Mouse (Mus musculus): Measurements from ENCODE around the gene Ptpa.
"Not testable (repeated sequence)": the region's sequence is repeated elsewhere in the genome, so short reads cannot be mapped to it uniquely, and the experiment has no call there.

Gene Ptpa

DNA sequence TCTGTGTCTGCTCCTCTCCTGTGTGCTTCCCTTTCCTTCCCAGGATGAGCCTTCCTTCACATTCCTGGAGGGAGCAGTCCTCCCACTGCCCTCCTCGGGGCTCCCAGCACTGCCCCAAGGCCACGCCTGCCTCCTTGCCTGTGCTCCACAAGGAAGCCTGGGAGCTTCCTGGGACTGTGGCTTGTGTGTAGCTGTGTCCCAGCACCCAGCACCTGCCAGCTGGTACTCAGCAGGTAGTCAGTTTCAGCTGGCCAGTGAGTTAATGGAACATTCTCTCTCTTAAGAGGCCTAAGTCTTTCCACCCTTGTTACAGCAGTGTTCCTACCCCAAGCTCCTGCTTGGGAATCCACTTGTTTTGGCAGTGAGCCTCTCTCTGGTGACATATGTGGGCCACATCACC is 13.0 kb upstream of the Ptpa start:
- DNase-seq: no peak

DNA sequence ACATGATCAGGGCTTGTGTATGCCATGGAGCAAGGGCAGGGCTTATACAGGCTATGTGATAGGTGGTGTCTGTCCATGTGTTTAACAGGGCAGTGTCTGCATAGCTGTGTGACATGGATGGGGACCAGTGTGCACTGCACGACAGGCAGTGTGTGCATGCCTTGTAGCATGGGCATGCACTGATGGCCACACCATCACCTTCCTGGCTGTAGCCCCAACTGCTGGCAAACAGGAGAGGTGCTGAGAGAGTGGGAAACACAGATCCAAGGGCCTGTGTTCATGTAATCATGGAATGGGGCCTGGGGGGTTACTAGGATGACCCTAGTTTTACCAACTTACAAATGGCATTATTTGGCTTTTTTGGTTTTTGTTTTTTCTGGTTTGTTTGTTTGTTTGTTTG is 12.0 kb upstream of the Ptpa start:
- DNase-seq: no peak

DNA sequence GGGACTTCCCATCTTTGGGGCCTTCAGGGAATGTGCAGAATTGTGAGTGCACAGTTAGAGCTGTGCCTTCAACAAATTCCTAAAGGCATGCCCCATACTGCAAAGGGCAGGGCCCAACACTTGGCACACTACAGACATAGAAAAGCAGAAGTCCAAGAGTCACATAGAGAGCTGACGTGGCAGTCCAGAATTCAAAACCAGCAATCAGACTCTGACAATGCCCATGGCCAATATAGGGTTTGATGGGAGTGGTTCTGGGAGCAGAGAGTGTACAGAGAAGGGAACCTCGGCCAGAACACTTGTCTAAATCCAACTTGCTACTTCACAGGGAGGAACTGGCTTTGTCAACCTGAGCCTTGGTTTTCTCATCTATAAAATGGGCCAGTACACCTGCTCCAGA is 8.6 kb upstream of the Ptpa start:
- no peak for DNase-seq

DNA sequence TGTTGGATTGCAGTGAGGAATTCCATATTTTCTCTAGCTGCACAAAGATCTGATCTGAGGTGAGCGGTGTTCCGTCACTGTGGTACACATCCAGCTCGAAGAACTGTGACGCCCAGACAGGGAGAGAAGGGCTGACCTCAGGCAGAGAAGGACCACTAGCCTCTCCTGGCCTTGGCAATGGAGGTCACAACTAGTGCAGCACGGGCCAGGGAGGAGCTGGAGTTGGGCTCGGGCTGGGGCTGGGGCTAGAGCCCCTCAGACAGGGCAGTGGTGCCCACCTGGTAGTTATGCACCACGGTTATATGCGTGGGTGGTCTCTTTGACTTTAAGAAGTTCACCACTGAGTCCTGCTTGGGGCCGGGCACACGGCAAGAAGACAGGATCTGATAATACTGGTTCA is 8.1 kb upstream of the Ptpa start:
- no peak for DNase-seq

DNA sequence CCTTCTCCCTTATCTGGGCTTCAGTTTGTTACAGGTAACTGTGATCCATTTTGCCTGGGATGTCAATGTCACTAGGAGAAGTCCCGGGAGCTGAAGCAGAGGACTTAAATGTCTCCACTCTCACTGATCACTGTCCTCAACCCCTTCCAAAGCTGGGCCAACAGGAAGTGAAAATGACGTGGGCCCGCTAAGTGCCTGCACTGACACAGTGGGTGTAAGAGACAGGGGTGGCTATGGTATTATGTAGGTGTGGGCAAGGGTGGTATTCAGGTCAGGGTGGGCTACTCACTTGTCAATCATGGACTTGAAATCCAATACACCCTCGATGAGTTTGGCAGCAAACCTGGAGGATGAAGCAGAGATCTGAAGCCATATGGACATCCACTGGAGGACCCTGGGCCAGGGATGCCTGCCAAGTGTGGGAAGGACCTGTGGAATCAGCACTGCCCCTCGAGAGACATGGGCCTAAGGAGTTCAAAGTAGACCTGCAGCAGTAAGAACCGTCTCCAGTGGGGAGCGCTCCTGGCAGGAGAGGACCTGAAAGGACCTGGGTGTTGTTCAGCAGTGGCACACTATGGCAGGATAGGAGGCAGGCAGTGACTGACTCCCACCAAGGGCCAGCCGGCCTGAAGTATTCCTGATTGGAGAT is 7.3 kb upstream of the Ptpa start:
- no peak for DNase-seq

GRCm38 (mm10) chr2:30409454-30410176 is 6.2 kb upstream of the Ptpa start:
- peak; percentile 76 to 86 for DNase-seq

DNA sequence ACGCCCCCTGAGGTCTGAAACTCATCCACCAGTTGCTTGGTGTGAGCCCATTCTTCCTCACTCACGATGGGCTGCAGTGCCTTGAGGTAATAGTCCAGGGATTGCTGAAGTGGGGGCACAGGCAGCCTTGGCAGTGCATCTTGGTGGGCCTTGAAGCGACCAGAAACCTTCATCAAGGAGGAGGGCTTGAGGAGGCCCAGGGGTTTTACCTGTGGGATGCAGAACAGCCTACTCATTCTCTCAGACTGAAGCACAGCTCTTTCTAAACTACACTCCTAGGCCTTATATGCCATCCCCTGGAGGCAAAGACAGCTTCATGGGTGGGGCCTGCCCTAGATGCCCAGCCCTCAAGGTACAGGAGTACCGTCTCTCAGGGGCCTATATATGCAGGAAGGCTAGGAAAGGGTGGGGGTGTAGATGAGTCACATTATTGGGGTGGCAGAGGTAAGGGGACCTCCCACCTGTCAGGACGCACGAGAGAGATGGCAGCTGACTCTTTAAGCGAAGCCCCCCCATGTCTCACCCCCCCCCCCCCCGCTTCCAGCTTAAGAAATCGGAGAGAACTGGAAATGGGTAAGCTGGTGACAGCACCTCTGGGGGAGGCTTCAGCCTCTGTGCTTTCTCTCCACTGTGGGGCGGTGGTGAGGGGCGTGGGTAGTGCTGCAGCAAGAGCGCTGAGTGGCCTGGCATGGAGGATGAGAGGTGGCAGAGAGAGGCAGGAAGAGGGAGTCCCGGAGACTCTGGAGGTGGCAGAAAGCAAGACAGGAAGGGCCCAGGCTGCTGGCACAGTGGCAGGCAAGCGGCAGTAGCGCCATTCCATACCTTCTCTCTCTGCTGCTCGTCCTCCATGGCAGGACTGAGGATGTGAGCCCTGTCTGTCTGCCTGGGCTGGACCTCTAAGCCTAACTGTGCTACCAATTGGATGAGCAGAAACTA is 2.5 kb upstream of the Ptpa start:
- no peak for DNase-seq

GRCm38 (mm10) chr2:30414101-30414500 is 1.7 kb upstream of the Ptpa start:
- DNase-seq: peak in 1 of 2 experiments; percentile 51

DNA sequence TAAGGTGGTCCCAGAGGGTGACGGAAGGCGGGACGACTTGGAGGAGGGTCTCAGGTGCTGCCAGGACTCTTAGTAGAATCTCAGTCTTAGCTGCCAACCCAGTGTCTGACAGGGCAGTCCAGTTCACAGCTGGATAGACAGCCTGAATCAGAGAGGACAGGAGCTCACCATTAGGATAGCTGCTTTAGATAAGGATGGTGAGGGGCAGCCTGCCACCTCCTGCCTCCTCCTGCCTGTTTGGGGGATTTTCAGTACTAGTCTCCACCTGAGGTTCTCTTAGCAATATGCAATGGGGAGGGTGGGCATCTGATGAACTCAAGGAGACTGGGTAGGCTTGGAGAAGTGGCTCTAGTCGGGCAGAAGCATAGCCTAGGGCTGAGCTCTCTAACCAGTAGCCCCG is 1.2 kb upstream of the Ptpa start:
- no peak for DNase-seq

DNA sequence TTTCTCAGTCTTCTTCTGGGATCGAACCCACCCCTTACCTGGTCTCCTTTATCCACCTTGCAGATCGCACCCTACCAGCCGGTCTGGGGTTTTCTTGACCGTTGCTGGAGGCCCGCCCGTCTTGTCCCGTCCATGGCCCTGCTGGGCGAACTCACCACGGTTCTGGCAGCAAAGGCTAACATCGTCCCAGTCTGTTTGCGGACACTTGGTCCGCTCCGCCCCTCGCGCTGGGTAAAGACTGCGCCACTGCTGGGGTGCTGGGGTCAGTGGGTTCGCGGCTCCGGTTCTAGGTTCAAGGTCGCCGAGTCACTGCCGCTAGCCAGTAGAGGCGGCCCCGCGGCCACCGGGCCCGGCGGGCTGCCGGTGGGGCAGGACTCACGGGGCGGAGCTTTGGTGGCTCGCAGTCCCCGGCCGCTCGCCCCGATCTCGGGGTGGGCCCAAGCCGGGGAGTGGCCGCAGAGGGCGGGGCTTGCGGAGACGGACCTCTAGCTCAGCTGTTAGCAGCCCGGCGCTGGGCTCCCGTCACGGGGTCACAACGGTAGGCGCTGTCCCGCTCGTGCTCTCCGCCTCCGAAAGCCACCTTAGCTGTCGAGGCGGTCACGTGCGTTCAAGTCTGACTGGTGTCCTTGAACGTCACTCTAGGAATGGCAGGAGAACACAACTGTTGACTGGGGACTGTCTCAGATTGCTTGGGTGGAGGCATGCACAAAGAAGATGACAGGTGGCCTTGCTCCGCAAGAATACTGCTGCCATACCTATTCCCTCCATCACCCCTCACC is 493 bp upstream of the Ptpa start, which contains the start of gene Crat:
TSS of gene Crat (minus strand) at position 657 of the 779 bp plus-strand sequence.
- peak; percentile 96 to 97 for DNase-seq

DNA sequence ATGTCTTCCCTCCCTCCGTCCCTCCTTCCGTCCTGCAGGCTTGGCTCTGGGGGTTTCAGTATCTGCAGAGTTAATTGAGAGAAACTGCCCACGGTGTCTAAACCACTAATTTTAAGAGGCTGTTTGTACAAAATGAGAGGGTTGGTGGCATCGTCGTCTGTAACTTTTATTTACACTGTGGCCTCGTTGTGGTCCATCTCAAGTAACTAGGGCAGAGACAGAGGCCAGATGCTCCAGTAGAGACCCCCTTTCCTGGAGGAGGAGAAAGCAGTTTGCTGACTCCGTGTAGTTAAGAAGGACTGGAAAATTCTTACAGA is 768 bp downstream of the Ptpa start:
- DNase-seq: no peak

GRCm38 (mm10) chr2:30417154-30417553 is 1.3 kb downstream of the Ptpa start:
- DNase-seq: not testable (repeated sequence)

DNA sequence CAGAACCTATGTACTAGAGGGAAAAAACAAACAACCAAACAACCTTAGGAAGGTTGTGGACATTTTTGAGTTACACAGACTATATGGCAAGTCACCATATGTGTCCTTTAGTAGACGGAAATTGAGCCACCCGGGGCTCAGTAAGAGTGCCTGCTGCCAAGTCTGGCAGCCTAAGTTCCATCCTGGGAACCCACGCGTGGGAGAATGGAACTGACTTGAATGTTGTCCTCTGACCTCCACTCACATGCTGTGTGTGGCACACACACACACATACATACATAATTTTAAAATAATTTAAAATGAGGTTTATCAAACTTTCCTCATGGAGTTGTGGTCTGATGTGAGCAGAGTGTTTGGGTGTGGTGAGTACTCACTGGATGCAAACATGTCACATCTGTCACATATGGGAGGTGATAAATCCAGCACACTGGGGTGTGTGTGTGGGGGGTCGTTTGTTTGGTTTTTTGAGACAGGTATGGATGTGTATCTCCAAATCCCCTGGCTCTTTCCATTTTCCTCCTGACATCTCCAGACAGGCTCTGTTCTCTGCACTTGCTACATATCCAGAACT is 1.8 kb downstream of the Ptpa start:
- DNase-seq: no peak

DNA sequence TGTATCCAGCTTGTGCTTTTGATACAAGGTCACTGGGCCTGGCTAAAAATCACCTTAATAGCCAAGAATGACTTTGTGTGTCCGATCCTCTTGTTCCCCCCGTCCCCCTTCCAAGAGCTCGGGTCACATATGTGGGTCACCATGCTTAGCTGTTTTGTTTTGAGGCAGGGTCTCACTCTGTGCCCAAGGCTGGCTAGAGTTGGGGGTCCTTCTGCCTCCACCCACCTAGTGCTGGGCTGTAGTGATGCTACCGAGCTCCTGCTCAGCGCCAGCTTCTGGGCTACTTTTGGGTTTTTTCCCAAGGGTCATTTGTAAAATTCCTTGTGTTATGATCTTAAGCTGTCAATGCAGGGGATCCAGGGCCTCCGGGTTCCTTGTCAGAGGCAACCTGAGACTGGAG is 2.4 kb downstream of the Ptpa start:
- DNase-seq: no peak

DNA sequence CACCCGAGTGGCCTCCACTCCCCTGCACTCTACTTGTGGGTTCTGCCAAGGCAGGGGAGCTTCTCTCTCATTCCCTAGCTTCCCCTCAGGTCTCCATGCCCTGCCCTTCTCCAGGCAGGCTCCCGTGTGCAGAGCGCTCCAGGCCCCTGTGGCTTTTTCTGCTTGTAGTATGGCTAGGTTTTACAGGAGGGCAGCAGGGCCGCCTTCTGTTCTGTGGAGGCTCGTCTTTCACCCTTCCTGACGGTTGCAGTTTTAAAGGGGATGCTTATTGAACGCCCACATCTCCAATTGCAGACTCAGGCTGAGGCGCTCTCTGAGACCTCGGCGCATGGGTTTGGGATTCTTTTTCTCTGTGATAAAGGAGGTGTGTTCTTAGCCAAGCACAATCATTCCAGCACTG is 3.3 kb downstream of the Ptpa start:
- DNase-seq: no peak

DNA sequence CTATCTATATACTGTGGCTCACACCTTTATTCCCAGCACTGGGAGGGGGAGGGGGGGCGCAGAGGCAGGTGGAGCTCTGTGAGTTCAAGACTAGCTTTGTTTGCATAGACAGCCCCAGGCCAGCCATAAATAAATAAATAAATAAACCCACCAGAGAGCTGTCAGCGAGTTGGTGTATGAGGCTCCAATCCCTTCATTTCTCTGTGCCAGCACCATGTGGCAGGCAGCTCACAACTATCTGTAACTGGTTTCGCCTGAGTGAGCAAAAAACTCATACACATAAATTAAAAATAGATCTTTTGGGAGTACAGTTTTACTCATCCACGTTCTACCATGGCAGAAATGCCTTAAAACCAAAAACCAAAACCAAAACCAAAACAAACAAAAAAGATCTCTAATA is 5.6 kb downstream of the Ptpa start:
- DNase-seq: no peak

DNA sequence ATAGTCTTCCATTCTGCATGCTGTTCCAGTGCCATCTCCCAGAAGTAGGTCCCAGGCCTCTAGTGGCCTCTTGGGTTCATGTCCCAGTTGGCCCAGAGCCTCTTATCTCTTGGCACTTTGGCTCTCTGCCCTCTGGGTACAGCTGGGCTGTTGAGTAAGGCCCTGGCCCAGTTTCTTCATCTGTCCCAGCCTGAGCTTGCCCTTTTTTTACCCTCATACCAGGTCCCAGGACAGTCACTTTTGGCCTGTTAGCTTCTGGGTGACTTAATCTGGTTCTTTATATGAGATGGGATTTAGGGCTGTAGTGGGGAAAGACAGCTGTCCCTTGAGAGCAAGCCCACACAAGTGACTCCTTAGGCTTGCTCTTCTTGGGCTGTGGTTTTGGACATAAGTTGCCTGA is 13.3 kb downstream of the Ptpa start:
- DNase-seq: no peak

GRCm38 (mm10) chr2:30435326-30436155 is 19.7 kb downstream of the Ptpa start:
- peak; percentile 58 to 76 for DNase-seq

GRCm38 (mm10) chr2:30436156-30436545 is 20.3 kb downstream of the Ptpa start:
- DNase-seq: peak; percentile 80 to 86

- no peak for DNase-seq
Observed at GRCm38 (mm10) chr2:30436809-30437208, 21.0 kb downstream of the Ptpa start.

DNA sequence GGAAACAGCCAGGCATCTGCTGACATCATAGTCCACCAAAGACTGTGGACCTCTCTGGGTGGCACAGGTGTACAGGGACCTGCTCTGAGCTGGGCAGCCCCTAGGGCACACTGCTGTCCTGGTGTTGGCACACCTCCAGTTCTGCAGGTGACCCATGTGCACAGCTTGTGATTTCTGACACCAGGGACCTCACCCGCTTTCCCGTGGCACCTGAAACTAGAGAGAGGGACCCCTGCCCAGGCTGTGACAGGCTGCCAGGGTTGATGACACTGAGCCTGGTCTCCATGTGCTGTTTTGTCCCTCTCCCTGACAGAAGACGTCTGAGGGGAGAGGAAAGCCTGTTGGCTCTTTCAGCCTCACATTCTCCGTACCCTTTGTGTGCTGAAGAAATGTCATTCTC is 22.0 kb downstream of the Ptpa start:
- DNase-seq: no peak

GRCm38 (mm10) chr2:30439631-30440030 is 23.8 kb downstream of the Ptpa start:
- DNase-seq: no peak

Measured in kidney, adult 8-10 months (tissue).